Mouse (Mus musculus): ENCODE results near the gene Gak.

- TF ChIP-seq MAFK (IDR thresholded peaks at IDR 0.05; ENCODE audit: insufficient replicate concordance, low read length) (no peak), MAX (IDR thresholded peaks at IDR 0.05; ENCODE audit: low read length) (no peak), CTCF (conservative IDR thresholded peaks at IDR 0.05 in 1 of 2, IDR thresholded peaks at IDR 0.05 in 1 of 2; ENCODE audit: low read depth in 2 of 2, low read length in 2 of 2) (no peak), POLR2A (IDR thresholded peaks at IDR 0.05; ENCODE audit: low read depth, low read length) (no peak), SMC3 (IDR thresholded peaks at IDR 0.05; ENCODE audit: low read depth, low read length) (no peak), JUN (IDR thresholded peaks at IDR 0.05; ENCODE audit: insufficient read depth, low read depth, low read length) (no peak), ZNF384 (IDR thresholded peaks at IDR 0.05; ENCODE audit: low read depth, low read length) (no peak)
Measured at GRCm38 (mm10) chr5:108534188-108534587, 95.4 kb downstream of the Gak start.

All from CH12.LX (cell line).